Mouse (Mus musculus) spleen, postnatal 36 days (tissue): ENCODE results near the gene Nsun2.
"Not testable (repeated sequence)": the region's sequence is repeated elsewhere in the genome, so short reads cannot be mapped to it uniquely, and the experiment has no call there.

Experiments
- DNase-seq, 2 experiments: peaks; one replicate each; pipeline ENCODE4 v3.0.0; 2022; ENCODE audit warnings: low spot score in 2 of 2, mixed read lengths in 1 of 2

Nsun2 gene

DNA sequence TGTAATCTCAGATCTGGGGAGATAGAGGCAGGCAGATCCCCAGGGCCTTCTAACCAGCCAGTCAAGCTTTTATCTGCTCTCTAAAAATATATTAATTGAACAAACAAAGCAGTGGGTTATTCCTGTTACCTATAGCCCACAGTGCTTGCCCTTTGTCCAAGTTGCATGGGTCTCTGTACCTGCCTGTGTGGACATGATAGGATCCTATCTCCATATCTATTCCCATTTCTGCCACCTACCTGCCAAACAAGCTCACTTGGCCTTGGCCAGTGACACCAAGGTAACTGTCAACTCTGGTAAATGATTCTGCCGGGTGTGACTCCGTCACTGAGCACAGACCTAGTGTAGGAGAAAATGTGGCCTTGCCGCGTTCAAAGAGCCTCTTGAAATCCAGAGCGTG, 57.8 kb downstream of the Nsun2 start:
- no peak for DNase-seq

GRCm38 (mm10) chr13:69592226-69592625, 58.7 kb downstream of the Nsun2 start:
- DNase-seq, result no peak

DNA sequence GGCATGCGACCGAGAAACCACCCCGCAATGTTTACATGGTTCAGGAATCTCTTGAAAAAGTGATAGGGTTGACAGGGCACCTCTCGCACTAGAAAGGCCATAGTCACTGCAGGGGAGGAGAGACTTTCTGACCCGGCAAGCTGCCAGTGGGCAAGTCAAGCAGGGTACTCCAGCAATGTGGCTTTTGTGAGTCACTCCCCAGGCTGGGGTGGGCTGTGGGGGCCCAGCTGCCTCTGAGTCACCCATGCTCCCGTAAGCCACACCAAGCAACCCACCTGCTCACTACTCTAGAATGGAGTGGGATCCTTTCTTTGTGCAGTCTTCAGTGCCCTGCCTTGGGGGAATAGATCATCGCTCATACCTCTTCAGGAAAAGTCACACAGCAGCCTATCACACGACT, 59.9 kb downstream of the Nsun2 start:
- no peak for DNase-seq

- DNase-seq, result no peak
Observed at GRCm38 (mm10) chr13:69594577-69595256, 61.2 kb downstream of the Nsun2 start.

DNA sequence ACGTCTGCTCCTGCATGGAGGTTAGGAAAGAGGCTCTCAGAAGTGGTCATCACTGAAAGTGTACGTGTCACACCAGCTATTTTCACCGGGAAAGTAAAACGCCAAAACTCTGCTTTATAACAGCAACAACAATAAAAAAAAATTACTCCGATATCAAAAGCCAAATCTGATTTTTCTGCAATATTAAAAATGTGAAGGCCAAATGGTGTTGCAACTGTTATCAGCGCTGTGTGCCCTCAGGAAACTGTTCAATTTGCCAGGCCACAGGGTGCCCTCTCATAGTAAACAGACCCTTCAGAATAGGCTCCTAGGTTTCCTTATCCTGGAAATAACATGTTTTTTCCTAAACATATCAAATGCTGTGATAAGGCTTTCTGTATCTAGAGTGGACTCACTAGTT, 62.4 kb downstream of the Nsun2 start:
- DNase-seq, result no peak

GRCm38 (mm10) chr13:69596515-69596914, 63.0 kb downstream of the Nsun2 start:
- DNase-seq, result no peak

DNA sequence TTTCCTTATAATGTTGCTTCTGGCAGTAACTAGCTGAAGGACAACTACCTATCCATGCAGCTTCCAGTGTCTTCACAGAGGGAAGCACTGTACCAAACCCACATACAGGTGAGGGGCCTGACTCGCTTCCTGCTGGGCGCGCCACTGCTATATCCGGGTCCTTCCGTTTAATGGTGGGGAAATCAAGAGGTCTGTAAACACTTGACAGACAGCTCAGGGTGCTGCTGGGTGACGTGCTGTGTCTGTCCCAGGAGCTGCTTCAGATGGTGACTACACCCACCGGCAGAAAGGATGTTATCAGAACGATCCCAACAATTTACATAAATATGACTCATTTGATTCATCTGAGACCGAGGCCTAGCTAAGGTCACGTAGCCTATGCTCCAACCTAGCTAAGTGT, 65.3 kb downstream of the Nsun2 start:
- no peak for DNase-seq

DNA sequence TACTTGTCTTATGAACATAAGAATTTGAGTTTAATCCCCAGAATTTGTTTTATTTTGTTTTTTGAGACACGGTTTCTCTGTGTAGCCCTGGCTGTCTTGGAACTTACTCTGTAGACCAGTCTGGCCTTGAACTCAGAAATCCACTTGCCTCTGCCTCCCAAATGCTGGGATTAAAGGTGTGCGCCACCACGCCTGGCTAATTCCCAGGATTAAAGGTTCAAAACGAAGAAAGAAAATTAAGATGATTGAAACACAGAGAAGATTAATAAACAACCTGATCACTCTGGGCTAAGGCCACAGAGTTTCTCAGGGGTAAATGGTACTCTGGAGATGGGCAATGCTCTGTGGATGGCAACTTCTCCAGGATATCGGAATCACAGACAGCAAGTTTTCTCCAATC, 67.3 kb downstream of the Nsun2 start:
- not testable (repeated sequence) for DNase-seq

DNA sequence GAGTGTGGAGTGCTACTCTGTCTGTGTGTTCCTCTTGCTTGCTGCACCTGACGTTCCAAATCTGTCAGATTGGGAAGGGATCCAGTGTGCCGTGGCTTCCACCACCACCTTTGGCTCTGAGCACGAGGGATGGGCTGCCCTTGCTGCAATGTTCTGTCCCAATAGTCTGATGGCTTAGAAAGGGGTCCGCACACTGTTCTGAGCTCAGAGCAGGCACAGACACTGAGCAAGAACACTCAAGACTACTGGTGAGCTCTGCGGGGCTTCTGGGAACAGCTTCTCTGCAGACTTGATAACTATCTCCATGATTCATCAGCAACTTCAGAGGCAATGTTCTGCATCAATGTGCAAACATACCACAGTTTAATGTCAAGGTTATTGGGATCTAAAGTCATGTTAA, 67.8 kb downstream of the Nsun2 start:
- no peak for DNase-seq

DNA sequence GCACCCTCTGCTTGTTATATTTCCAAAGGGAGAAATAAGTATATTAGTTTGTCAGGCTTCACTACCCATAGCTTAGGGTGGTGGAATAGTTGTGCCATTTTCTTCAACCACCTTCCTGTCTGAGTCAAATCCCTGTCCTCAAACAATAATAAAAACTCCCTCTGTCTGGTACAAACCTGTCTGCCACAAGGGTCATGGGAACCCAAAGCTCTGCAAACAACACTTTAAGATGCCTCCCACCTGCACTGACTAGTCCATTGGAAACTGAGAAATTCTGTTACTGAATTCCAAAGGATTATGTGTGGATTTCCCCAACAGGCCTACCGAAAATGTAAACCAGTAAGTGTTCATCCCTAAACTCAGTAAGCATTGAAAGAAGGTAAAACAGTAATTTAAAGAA, 71.1 kb downstream of the Nsun2 start:
- DNase-seq, result no peak

DNA sequence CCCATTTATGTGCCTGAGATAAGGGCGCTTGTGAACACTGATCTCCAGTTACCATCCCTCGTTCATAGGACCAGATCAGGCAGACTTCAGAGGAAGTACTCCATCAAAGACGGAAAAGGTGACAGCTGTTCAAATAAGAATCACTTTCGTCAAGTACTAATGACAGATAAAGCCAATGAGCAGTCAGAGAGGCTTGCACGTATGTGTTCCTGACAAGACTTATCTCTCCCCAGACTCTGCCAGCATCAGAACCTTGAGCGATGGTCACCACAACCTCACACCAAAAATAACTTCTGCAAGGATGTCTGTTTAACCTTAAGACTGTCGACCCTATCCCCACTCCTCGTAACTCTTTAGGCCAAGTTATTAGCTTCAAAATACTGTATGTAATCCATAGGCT, 75.2 kb downstream of the Nsun2 start:
- no peak for DNase-seq

DNA sequence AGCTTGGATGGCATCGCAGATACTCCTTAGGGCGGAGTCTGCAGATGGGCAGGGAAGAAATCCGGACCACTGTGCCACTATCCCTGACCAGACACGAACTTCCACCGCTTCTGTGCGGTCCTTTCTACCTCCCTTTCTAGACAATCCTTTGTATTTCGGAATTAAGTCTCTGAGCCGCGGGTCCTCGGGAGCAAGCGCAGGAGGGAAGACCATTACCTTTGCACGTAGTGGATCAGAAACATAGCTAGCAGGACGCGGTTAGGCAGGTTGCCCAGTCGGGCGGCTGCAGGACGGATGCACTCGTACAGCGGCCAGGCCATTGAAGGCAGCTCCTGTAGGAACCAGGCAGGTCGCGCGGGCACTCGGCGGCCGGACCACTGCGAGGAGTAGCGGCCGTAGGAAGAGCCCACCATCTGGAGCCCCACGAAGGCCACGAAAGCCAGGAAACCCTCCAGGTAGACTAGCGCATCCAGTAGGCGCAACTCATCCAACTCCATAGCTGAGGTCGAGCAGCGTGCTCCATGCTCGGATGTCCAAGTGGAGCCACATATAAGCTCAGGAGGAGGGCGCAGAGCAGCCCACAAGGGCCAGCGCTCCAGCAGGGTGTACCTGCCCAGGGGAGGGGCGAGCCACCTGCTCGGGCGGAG, 77.3 kb downstream of the Nsun2 start:
- DNase-seq, result no peak

DNA sequence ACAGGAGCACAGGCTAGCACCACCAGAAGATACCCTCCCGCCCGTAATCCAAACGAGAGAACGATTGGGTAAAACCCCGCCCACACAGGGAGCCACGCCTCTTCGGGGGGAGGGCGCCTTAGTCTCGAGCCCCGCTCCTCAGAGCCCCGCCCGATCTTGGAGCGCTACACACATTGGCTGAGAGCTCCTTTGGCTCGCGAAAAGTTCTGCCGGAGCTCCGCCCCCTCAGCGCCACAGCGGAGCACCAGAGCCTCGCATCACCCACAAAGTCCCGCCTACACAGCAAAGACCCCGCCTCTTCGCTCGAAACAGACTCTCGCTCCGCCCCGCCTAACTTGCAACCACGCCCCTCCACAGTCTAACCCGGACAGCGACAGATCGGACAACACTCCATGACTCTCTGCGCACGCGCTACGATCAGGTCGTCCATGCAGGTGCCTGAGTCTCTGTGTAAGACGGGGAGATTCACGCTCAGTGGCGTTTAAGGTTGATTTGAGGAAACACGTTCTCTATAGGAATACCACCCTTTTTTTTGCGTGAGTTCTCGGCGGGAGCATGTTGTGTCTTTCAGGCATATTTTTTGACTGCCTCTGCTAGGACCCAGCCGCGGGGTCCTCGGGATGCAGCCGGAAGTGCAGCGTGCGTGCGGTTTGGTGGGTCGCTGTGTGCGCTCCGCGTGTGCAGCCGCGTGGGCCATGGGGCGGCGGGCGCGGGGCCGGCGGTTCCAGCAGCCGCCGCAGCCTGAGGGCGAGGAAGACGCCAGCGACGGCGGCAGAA, 78.0 kb downstream of the Nsun2 start, which contains the start of gene Srd5a1:
TSS of gene Srd5a1 (minus strand) at position 45 of the 777 bp plus-strand sequence.
- peak; percentile 100 for DNase-seq

DNA sequence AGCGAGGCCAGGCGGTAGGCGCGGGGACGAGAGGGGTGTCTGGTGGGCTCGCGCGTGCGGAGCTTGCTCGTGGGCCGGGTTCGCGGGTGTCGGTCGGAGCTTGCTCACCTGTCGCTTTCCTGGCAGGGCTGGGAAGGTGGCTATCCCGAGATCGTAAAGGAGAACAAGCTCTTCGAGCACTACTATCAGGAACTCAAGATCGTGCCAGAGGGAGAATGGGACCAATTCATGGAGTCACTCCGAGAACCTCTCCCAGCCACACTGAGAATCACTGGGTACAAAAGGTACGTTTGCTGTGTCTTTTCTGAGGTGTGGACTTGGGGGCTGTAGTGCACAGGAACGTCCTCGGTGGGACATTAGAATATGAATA, 78.6 kb downstream of the Nsun2 start:
- DNase-seq, result no peak

DNA sequence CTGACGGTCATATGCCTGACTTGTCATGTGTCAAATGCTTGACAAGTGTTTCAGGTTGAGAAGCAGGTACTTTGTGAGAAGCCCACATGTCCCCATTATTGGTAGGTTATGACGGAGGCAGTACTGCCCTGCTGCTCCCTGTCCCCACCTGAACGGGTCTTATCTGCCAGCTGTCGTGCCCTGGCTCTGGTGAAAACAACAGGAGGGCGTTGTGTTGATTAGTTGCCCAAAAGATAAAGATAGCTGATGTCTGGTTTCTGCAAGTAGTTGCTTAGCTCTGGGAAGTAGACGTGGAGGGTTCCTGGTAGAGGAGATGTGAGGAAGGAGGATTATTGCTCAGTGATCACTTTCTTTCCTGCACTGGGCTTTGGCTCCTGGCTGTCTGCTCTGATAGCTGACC, 83.2 kb downstream of the Nsun2 start:
- no peak for DNase-seq

DNA sequence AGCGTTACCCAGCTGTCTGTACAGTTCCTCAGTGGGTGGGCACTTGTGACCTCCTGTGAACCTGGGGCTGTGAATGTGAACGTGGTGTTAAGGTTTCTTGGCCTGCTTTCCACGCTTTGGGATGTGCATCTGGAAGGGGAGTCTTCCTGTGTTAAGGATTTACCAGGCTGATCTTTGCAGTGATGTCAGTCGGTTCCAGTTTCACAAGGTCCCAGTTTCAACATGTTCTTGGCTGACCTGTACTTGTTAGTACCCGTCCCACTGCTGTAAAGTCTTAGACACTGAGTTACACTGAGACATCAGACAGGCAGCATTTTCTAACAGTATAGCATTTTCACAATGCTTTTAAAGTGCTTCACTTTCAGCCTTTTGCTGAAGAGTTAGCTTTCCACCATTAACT, 90.3 kb downstream of the Nsun2 start:
- no peak for DNase-seq

DNA sequence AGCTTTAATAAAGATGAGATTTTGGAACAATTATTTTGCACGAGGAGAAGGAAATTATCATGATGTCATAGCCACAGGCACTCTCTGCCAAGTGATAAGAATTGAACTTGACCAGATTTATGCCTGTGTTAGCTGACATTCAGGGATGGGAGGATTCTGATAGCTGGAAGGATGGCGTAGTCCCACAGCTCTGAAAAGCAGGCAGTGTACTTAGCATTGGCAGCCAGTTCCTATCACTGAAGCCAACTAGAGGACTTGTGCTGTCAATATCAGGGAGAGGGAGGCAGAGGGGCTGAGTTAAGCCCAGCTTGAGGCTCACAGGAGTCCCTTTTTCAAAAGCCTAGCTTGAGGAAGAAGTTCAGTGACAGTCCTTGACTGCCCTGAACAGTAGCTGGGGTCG, 91.0 kb downstream of the Nsun2 start:
- no peak for DNase-seq

- DNase-seq, result no peak
Observed at GRCm38 (mm10) chr13:69627941-69628340, 94.4 kb downstream of the Nsun2 start.

DNA sequence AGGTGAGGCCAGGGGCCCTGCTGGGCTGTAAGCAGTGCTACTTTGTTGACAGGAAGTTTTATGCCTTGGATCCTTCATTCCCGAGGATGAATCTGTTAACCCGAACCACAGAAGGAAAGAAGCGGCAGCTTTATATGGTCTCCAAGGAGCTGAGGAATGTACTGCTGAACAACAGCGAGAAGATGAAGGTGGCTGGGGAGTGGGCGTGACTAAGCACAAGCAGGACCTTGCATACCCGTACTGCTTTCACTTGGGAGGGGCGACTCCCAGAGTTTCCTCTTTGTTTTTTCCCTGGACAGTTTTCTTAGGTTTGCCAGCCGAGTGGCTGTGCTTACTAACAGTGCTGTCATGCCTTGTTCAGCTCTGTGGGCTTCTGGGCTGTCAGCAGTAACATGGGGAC, 97.0 kb downstream of the Nsun2 start:
- no peak for DNase-seq

GRCm38 (mm10) chr13:69631111-69631510, 97.6 kb downstream of the Nsun2 start:
- no peak for DNase-seq

DNA sequence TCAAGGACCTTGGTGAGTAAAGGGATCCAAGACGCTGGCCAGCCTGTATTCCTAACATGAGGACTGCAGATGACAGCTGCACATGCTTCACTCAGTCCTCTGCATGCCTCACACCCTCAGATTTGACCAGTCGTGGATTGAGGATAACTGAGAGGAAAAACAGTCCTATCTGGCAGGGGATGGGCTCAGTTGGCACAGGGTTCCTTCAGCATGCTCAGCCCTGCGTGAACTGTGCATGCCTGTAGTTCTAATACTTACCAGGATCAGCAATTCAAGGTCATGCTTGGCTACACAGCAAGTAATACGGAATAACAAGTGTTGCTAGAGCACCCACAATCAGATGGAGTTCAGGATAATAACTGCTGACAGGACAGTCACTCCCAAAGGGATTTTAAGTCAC, 98.1 kb downstream of the Nsun2 start:
- no peak for DNase-seq

GRCm38 (mm10) chr13:69633551-69633950, 100.0 kb downstream of the Nsun2 start:
- DNase-seq, result no peak

DNA sequence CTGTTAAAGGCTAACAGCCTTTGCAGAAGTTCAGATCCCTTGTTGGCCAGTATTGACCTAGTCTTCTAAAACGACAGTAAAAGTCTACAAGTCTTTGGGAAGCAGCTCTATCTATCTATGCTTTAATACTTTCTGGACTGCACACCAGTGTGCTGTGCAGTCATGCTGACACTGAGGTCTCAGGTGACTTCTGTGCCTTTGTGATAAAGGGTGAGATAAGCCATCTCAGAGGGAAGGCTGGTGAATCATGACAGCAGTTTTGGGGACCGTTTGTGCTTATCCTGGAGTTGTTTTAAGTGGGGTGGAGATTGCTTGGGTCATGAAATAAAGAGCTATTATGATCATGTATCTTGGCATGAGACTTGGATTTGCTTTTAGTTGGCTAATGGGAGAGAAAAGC, 100.4 kb downstream of the Nsun2 start:
- DNase-seq, result no peak
